Mouse (Mus musculus): ENCODE results near the gene Cd63.

The Cd63 gene

DNA sequence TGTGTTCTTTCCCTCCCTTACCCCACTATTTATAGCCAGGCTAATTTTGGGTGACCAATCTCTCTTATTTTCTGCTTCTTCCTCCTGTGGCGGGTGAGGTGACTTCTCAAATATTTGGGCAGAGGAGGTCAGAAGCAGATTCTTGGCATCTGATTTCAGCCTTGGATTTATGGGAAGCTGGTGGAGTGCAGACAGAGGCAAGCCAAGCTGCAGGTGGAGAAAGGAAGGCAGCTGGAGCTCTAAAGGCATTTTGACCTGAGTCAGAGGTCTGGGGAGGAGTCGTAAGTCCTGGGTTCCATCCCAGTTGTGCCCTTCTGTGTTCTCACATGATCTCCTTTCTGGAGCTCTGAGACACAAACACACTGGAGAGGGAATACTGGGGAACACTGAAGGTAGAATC is 30.7 kb downstream of the Cd63 start:
- DNase-seq = no peak

DNA sequence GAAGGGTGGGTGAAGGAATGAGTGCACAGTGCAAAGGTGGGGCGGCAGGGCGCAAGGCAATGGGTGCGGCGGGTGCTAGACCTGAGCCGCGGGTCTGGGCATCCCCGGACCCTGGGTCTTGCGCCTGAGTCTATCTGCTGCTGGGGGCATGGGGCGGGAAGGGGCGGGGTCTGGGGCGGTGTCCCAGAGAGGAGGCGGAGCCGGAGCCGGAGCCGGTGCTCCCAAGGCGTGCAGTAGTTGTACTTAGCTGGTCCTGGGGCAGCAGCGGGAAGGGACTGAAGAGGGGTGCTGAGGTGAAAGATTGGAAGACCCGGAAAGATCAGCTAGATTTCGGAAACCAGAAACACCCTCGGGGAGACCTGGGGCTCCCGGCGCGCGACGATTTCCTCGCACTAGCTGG is 32.8 kb downstream of the Cd63 start, which contains the start of gene Itga7:
Gene Itga7, plus strand, starts transcription at position 245 of the 400 bp plus-strand sequence.
- DNase-seq = peak; percentile 58 to 65

DNA sequence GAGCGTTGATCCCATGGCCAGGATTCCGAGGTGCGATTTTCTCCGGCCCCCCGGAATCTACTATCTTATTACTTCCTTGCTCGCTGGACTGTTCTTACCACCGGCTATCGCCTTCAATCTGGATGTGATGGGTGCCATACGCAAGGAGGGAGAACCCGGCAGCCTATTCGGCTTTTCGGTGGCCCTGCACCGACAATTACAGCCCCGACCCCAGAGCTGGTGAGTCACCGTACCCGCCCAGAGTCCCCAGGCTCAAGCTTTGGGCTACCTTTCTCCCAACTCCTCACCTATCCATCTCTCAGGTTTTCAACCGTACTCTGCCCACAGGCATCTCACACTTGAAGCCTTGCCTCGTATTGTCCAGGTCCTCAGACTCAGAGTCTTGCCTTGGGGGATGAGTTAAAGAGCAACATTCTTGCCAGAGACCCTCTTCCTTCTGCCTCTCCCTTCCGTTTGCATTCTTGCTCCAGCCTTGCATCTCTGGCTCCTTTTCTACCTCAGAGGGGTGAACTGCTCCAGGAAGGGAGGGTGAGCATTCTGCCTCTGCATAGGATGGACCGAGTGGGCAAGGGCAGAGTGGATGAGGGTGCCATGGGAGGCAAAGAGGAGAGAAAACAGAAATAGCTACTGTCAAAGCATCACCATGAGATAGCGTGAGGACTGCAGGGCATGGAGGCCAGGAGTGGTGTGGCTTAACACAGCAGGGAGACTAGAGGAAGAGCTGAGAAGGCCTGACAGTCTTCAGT is 33.4 kb downstream of the Cd63 start:
- DNase-seq = no peak

DNA sequence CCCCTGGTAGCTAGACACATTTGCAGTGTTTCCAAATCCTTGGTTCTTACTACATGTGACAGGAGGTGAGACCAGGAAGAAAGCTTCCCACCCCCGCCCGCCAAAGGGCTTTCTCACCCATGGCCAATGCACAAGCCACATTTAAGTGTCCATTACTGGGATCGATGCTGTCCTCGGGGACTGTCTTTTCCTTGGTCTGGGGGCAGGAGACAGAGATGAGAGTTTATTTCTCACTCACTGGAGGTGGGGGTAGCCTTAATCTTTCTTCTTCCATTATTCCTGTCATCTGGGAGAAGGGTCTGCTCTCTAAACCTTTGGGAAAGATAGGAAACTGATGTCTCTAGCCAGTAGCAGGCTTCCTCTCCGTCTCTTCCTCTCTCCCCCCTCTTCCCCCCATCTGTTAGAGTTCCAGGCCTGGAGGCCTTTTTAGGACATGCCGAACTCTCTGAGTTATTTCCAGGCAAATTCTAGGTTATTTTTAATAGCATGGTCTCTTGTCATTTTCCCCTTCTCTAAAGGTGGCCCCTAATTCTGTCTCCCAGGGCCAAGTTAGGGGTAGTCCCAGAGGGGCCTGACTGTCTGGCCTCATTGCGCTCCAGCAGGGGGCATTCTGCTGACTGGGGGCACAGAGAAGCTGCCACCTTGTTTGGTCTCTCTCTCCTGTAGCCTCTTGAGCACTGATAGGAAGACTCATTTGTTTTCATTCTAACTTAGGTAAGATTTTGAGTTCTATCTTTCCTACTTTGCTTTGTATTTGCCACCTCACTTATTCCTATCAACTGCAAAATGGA is 34.4 kb downstream of the Cd63 start:
- DNase-seq = no peak

DNA sequence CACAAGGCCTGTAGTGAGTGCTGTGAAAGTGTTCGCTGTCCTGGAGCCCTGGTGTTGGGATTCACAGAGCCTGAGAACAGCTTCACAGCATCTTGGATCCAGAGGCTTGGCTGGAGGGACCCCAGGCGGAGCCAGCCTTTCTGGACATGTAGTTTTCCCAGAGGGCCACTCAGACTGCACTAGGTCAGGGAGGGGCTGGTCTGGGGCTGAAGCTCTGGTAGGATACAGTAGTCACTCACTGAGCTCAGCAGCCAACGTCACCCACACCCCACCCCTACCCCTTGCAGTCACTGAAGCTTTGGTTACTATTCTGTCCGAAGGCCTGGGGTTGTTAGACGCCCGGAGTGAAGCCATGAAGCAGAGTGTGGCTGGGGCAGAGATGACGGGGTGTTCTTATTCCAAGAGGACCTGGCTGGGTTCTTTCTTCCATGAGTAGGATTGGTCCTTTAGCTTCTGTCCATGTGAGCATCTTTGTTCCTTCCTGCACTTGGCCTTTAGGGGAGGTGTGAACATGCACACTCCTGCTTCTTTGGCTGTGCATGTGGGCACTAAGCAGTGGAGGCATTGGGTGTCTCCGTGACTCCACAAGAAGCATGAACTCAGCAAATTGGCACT is 35.1 kb downstream of the Cd63 start:
- no peak for DNase-seq

DNA sequence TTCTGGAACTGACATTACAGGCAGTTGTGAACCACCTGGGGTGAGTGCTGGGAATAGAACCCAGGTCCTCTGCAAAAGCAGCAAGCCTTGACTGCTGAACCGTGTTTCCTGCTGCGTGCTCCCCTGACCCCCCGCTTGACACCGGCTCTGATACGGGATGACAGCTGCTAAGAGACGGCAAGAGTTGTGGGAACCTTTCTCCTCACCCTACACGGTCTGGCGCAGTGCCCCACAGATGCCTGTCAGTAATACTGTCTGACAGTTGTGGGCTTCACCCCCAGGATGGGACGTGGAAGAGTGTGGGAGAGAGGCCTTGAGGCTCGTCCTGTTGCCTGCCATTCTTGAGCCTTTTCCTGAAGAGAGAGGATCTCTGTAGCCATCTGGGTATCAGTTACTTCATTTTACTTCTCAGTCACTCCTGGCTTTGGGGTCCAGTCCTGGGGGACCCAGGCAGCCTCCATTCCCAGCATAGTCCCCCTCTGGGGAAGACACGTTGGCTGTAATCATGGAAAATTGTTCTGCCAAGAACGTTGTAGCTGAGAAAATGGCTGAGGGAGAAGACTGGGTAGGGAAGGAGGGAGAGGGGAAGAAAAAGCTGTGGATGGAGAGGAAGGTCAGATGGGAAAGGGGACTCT is 37.1 kb downstream of the Cd63 start:
- DNase-seq = no peak

DNA sequence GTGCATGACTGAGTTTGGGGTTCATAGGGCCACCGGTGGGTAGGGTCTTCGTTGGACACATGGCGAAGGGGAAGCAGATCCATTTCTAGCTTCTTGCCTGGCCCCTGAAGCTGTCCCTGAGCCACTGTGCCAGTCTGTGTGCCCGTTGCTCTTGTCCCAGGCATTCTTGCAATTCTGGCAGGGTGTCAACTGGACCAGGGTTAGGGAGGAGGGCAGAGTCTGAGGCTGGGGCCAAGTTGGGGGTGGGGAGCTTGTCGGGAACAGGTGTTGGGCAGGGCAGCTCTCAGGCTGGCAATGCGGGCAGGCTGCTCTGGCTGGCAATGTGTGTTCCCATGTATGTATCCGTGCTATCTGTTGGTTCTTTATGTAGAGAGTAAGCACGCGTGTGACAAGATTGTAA is 37.7 kb downstream of the Cd63 start:
- DNase-seq = peak; percentile 48 to 75

DNA sequence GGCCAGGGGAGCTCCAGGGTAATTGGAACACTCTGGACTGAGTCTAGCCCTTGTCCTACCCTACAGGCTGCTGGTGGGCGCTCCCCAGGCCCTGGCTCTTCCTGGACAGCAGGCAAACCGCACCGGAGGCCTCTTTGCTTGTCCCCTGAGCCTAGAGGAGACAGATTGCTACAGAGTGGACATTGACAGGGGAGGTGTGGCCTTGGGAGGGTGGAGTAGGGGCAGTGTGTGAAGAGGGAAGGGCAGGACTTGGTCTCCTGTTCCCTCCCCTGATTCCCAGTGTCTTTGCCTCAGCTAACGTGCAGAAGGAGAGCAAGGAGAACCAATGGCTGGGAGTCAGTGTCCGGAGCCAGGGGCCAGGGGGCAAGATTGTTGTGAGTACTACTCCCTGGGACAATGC is 38.2 kb downstream of the Cd63 start:
- peak in 1 of 2 experiments; percentile 33 for DNase-seq

DNA sequence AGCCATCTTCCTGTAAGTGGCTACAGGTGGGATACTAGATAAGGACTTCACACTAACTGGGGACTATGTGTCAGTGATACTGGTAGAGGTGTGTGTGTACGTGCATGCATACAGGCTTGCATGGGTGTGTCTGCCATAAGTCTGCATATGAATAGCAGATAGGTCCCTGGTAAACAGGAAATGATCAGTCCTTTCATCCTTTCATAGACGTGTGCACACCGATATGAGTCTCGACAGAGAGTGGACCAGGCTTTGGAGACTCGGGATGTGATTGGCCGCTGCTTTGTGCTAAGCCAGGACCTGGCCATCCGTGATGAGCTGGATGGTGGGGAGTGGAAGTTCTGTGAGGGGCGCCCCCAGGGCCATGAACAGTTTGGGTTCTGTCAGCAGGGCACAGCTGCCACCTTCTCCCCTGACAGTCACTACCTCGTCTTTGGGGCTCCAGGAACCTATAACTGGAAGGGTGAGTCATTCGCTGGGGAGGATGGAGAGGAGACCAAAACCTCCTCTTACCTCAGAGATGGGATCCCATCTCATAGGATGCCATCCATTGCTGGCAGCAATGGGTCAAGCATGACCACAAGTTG is 39.8 kb downstream of the Cd63 start:
- DNase-seq = no peak

DNA sequence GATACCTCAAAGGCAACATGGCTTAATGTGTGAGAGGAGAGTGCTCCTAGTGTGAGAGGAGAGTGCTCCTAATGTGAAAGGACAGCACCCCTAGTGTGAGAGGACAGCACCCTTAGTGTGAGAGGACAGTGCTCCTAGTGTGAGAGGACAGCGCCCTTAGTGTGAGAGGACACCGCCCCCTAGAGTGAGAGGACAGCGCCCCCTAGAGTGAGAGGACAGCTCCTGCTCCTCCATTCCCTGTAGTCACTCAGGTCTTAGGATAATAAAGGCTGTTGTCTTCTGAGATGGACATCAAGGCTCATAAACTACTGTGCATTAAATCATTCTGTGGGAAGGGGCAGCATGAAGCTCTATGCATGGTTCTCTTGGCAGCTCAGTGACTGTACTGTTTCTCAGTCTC is 44.9 kb downstream of the Cd63 start:
- peak; percentile 50 to 59 for DNase-seq

DNA sequence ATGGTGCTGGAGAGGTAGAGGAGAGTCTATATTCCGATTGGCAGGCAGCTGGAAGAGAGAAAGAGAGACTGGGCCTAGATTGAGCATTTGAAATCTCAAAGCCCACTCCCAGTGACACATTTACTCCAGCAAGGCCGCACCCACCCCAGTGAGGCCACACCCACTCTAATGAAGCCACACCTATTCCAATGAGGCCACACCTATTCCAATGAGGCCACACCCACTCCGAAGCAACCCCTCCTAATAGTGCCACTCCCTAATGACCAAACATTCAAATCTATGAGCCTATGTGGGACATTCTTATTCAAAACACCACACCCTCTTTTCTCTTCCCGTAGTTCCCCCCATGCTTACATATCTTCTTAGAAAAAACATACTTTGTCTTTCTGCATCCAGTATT is 46.7 kb downstream of the Cd63 start:
- no peak for DNase-seq

DNA sequence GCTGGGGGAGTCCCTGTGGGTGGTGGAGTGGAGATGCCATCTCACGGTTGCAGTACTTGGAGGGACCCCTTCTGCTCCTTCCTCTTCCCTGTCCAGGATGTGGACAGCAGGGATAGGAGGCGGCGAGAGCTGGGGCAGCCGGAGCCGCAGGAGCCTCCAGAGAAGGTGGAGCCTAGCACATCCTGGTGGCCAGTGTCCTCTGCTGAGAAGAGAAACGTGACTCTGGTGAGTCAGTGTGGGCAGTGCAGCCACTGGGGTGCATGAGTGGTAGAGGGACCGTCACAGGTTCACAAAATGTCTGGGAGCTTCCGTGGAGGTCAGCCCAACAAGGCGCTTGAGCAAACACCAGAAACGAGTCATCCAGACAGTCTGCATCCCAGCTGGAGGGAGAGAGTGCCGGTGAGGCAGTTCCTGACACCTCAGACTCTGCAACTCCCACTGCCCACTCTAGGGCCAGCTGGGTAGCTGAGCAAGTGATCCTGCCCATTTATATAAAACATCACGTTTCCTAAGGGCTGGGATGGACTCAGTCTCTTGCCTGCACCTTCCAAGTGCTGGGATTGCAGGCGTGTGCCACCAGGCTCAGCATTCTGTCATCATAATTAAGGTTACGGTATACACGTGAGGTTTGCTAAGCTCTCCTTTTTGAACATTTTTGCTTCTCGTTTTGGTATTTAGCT is 49.6 kb downstream of the Cd63 start:
- no peak for DNase-seq

DNA sequence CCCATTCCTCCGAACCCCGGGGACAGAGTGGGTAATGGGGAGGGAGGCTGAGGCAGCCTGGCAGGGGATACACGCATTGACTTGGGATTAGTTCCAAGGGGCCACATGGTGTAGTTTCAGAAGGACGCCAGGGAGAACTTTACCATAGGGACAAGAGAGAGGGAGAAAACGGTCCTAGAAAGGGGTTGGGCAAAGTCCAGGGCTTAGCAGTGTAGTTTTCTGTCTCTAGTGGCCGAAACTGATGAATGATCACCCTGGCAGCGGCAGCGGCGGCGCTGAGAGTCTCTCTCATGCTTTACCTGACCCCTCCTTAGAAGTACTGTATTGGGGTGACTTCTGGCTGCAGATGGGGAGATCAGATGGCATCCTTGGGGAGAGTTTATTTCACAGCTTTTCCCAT is 57.6 kb downstream of the Cd63 start:
- DNase-seq = no peak

DNA sequence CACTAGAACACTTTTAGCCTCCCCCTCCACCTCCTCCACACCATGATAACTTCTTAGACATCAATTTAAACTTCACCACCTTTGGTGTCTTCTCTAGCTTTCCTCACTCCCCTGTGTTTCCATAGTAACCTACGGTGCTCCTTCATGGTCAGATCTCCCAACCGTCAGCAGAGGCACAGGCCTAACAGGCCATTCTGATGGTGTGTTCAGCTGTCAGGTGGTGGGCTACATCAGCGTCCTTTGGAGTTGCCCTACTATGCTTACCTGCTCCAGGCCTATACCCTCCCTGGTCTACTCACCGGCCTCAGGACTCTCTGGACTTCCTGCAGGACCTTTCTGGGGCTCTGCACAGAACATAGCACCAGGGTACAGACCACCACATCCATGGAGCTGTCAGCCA is 59.4 kb downstream of the Cd63 start:
- no peak for DNase-seq

DNA sequence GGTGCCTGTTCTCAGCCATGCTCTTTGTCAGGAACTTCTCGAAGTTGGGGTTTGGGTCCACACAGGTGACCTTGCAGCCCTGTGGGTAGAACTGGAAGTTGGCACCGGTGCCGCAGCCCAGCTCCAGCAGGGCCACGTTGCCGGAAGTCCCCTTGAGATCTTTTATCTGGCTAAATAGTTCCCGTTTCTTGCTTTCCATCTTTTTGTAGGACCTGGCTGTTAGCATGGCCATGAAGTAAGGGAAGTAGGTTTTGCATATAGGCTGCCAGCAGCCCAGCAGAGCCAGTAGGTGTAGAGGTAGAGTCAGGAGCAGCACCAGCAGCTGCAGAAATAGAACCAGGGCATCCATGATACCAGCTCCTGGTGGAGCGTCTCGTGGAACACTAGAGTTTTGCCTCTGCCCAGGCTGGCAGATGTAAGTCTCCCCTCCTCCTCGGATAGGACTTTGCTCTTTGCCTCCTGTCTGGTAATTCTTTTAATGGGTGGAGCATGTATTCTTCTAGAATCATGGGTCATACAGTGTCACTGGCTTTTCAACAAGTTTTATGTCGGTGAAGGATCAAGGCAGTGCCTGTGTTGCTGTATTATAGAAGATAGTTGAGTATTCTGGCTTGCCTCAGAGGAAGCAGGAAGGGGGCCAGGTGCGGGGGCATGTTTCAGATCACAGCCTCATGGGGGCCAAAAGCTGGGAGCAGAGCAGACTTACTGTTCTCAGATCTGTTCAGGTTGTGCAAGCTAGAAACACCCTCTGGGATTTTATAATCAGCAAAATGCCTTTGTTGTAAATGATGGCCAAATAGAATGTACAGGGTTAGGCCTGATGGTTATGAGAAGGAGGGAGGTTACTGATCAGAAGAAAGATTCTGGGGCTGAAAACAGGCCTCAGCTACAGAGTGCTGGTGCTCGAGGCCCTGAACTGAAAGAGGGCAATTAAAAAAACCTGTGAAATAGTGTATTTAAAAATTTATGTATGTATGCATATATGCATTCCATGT is 60.1 kb downstream of the Cd63 start, which contains the start of gene Mettl7b:
Gene Mettl7b, minus strand, starts transcription at position 399 of the 995 bp plus-strand sequence.
- peak in 1 of 2 experiments; percentile 50 for DNase-seq
